Mouse (Mus musculus) liver, embryonic 14.5 days (tissue): ENCODE measurements around the gene Uggt2. TPM values are rescaled to one million over a fixed set of nuclear protein-coding genes. Genes with fewer than 3 reads are reported as not detected.
"Not testable (repeated sequence)": the region's sequence is repeated elsewhere in the genome, so short reads cannot be mapped to it uniquely, and the experiment has no call there.

Source experiments
- ATAC-seq: fragments of 200-750 bp; cut with Nextera tagmentation; 2 replicates; pipeline ENCODE4 v1.8.0; 2017; ENCODE audit warnings: moderate number of reproducible peaks, mild to moderate bottlenecking, moderate library complexity; ENCODE audit not compliant: insufficient read depth
- DNase-seq, 3 experiments: peaks; one replicate each; pipeline ENCODE4 v3.0.0-alpha.2; 2012 to 2013; ENCODE audit warnings: low read depth in 3 of 3, low spot score in 3 of 3
- H3K27ac ChIP-seq: fragments of 300-500 bp; sonication (generic); 2 replicates; pipeline ENCODE4 v1.5.1; 2014; ENCODE audit warnings: moderate library complexity, mild to moderate bottlenecking, control low read depth, inconsistent platforms
- H3K27me3 ChIP-seq: fragments of 300-500 bp; sonication (generic); 2 replicates; pipeline ENCODE4 v1.6.1; 2014; ENCODE audit warnings: mild to moderate bottlenecking, low read length, moderate library complexity; ENCODE audit not compliant: control insufficient read depth, insufficient read depth
- H3K36me3 ChIP-seq: fragments of 300-500 bp; sonication (generic); replicated peaks from 2 replicates; pipeline ENCODE4 v1.6.1; 2014; ENCODE audit warnings: low read depth; ENCODE audit not compliant: control insufficient read depth, insufficient read depth
- H3K4me1 ChIP-seq, 2 experiments: fragments of 200-500 bp in 1 of 2; fragments of 300-500 bp in 1 of 2; sonication (generic) in 1 of 2; replicated peaks; 2 replicates each; pipeline ENCODE4 v1.6.1; 2012 to 2014; ENCODE audit warnings: antibody characterized with exemption in 1 of 2, inconsistent platforms in 1 of 2, low read length in 1 of 2; ENCODE audit not compliant: control insufficient read depth in 2 of 2, insufficient read depth in 2 of 2
- H3K4me2 ChIP-seq: fragments of 300-500 bp; sonication (generic); 2 replicates; pipeline ENCODE4 v1.6.1; 2014; ENCODE audit warnings: low read depth, mild to moderate bottlenecking, control low read depth, moderate library complexity
- H3K4me3 ChIP-seq, 2 experiments: fragments of 200-500 bp in 1 of 2; fragments of 300-500 bp in 1 of 2; sonication (generic) in 1 of 2; 2 replicates each; pipeline ENCODE4 v1.5.1; 2012 to 2014; ENCODE audit warnings: low read depth in 2 of 2, low read length in 2 of 2, mild to moderate bottlenecking in 2 of 2, control low read depth in 1 of 2, inconsistent platforms in 1 of 2, moderate library complexity in 1 of 2; ENCODE audit not compliant: insufficient read depth in 1 of 2
- H3K9ac ChIP-seq: fragments of 300-500 bp; sonication (generic); replicated peaks from 2 replicates; pipeline ENCODE4 v1.6.1; 2014; ENCODE audit warnings: mild to moderate bottlenecking, control low read depth, moderate library complexity
- H3K9me3 ChIP-seq: fragments of 300-500 bp; sonication (generic); 2 replicates; pipeline ENCODE4 v1.6.1; 2016; ENCODE audit warnings: low read length, mixed read lengths; ENCODE audit not compliant: control insufficient read depth
- CTCF ChIP-seq: IDR thresholded peaks from 2 replicates; pipeline ENCODE4 v1.5.1; 2016; ENCODE audit warnings: antibody characterized with exemption, low read depth, control low read depth
- EP300 ChIP-seq: IDR thresholded peaks from 2 replicates; pipeline ENCODE4 v1.6.1; 2016; ENCODE audit warnings: antibody characterized with exemption, low read depth
- WGBS: fragments of 180-500 bp; shearing (Covaris S2); extraction: QIAGEN DNeasy Blood & Tissue Kit; methylation state at CpG from one replicate; pipeline ENCODE4 v1.1.7; 2014; ENCODE audit not compliant: insufficient replicate concordance; 5-methylcytosine and 5-hydroxymethylcytosine counted together
- polyA plus RNA-seq, 2 experiments: library from polyadenylated mRNA; depleted of rRNA in 1 of 2; stranded (reverse) in 1 of 2; unstranded in 1 of 2; fragments of >200 nt; fragmentation: Nextera tagmentation in 1 of 2; extraction: Ambion mirVana in 1 of 2; gene quantifications; 2 replicates each; pipeline versions ENCODE4 v1.2.1 to v1.2.3; 2012 to 2014

Uggt2 gene
- polyA plus RNA-seq, 2 experiments = 1.3 to 1.6 TPM

DNA sequence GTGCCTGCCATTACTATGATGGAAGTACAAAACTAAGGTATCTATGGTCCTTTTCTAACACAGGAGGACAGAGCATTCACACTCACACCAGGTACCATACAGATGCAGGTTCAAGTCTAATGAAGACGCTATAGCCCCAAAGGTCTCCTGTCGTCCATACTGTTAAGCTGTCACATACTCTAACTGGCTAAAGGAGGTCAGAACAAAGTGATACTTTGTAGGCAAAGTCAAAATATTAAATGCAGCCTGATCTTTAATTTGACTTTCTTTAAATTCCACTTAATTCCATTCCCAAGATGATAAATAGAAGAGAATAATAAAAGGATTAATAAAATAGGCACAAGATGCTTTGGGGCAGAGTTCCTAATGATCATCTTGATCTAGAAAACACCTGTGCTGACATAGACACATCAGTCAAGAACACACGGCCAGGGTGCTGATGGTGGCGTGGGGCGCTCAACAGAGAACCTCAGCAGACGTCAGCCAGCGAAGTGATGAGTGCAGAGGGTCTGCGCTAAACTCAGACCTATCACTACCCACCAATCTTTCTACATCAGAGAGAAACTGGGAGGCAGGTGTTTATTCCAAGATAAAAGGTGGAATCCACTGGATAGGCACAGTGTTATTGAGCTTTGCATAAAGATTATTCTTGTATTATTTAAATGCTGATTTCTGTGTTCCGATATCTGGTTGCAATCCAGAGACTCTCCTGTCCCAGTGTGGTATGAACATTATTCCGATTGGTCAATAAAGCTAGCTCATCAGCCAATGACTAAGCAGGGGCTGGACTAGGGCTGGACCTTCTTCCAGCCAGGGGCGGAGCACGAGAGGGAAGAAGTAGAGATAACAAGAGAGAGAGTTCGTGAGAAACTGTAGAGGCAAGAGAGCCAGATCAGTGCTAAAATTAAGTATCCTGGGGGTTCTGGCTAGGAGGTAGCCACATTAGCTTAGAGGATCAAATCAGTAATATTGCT lies 111.4 kb downstream of the Uggt2 start:
- WGBS = 33% methylated on average over 13 of the region's 13 CpGs
- no peaks in the 10 kb centered on the region for H3K27me3 ChIP-seq
- H3K4me2 ChIP-seq = peak overlapping the region; percentile 54
- peaks cover 7 to 10% of the 10 kb centered on the region in 2 experiments for H3K4me1 ChIP-seq
- ATAC-seq = peak; percentile 96
- no peak overlapping the region for H3K9ac ChIP-seq
- H3K27ac ChIP-seq = no peak overlapping the region
- peak overlapping the region in 1 of 2 experiments; percentile 5; a peak in 1 of 4 replicates for H3K4me3 ChIP-seq
- peak in 2 of 3 experiments; percentile 50 to 84 for DNase-seq
- H3K36me3 ChIP-seq = no peaks in the 10 kb centered on the region
- H3K9me3 ChIP-seq = no peaks in the 10 kb centered on the region
- no peak for TF ChIP-seq CTCF

DNA sequence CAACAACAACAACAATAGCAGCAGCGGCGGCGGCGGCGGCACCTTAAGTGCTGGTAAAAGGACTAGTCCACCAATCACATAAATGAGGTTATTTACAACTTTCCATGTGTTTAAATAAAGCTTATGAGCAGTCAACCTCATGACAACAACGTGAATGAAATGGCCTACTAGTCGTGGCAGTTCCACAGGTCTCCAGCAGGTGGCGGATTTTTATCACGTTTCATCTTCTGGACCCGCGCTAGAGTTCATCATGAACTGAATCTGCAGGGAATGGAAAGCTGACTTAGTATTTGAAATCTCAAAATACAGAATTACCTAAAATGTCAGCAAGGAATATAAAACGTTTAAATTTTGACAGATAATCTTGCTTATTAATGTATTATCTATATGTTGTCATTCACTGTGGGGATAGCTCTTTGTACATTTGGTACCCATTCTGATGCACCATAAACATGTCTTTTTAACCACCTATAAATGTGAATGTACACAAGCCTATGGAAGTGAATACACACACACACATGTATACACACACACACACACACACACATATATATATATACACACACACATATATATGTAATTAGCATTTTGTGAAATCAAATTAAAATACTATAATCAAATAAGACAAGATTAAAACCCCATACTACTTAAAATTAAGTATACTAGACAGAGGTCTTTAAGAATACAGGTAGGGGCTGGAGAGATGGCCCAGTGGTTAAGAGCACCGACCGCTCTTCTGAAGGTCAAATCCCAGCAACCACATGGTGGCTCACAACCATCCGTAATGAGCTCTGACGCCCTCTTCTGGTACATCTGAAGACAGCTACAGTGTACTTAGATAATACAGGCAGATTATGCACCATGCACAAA lies 112.3 kb downstream of the Uggt2 start:
- peaks cover 9 to 10% of the 10 kb centered on the region in 2 experiments for H3K4me1 ChIP-seq
- H3K36me3 ChIP-seq = no peaks in the 10 kb centered on the region
- DNase-seq (peak in 2 of 3 experiments; percentile 44 to 61), ATAC-seq (peak; percentile 20; the same call in 1 of the 2 replicates)
- no peaks in the 10 kb centered on the region for H3K9me3 ChIP-seq
- H3K27ac ChIP-seq = no peak overlapping the region
- peak overlapping the region; percentile 54 for H3K4me2 ChIP-seq
- 33% methylated on average over 16 of the region's 16 CpGs for WGBS
- H3K9ac ChIP-seq = no peak overlapping the region
- TF ChIP-seq EP300 = no peak
- TF ChIP-seq CTCF = peak; percentile 89
- no peaks in the 10 kb centered on the region for H3K27me3 ChIP-seq
- H3K4me3 ChIP-seq = no peak overlapping the region

DNA sequence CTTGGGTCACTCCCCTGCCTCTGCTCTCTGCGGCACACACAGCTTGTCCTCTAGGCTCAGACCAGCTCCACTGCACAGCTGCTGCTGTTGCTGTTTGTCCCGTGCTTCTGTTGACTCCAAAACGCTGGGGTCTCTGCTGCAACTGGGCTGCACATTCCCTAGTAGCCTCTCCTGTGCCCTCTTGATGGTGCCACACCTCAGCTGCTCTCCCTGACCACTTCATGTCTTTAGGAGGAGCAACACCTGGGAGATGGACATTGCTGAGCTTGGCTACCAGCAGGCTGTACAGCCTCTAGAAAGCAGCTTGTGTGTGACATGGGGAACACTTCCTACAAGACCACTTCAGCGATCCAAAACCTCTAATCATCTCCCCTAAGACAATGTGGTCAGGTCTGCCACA lies 115.1 kb downstream of the Uggt2 start:
- H3K9me3 ChIP-seq = no peaks in the 10 kb centered on the region
- no peak overlapping the region for H3K27ac ChIP-seq
- peaks cover 11 to 12% of the 10 kb centered on the region in 2 experiments for H3K4me1 ChIP-seq
- H3K4me2 ChIP-seq = no peak overlapping the region
- H3K36me3 ChIP-seq = no peaks in the 10 kb centered on the region; the same call in 1 of the 2 replicates
- no peaks in the 10 kb centered on the region for H3K27me3 ChIP-seq
- TF ChIP-seq CTCF = no peak
- no peak for ATAC-seq
- H3K9ac ChIP-seq = no peak overlapping the region
- WGBS = 60% methylated on average over 4 of the region's 4 CpGs
- no peak for DNase-seq
- H3K4me3 ChIP-seq = no peak overlapping the region

- Histone ChIP-seq H3K9ac (no peak overlapping the region), H3K4me3 (no peak overlapping the region), H3K4me1 (peaks cover 11% of the 10 kb centered on the region in 2 experiments), H3K36me3 (no peaks in the 10 kb centered on the region; the same call in 1 of the 2 replicates), H3K27ac (no peak overlapping the region), H3K27me3 (no peaks in the 10 kb centered on the region), H3K9me3 (no peaks in the 10 kb centered on the region), H3K4me2 (no peak overlapping the region)
- no peak for TF ChIP-seq EP300
- TF ChIP-seq CTCF = no peak
- ATAC-seq (no peak), DNase-seq (no peak)
These were observed 115.8 kb downstream of the Uggt2 start for GRCm38 (mm10) chr14:118983396-118983795.

GRCm38 (mm10) chr14:118982429-118983045 lies 116.7 kb downstream of the Uggt2 start:
- not testable (repeated sequence) for H3K27ac ChIP-seq, H3K9me3 ChIP-seq, H3K9ac ChIP-seq, H3K27me3 ChIP-seq, H3K4me1 ChIP-seq, H3K4me3 ChIP-seq, H3K4me2 ChIP-seq, H3K36me3 ChIP-seq, ATAC-seq, DNase-seq
- WGBS = 35% methylated on average over 8 of the region's 11 CpGs

GRCm38 (mm10) chr14:118981711-118982428 lies 117.4 kb downstream of the Uggt2 start:
- DNase-seq, H3K4me1 ChIP-seq, H3K4me2 ChIP-seq, H3K36me3 ChIP-seq, H3K9me3 ChIP-seq, ATAC-seq, H3K9ac ChIP-seq, H3K27ac ChIP-seq, H3K27me3 ChIP-seq, H3K4me3 ChIP-seq: not testable (repeated sequence)
- 67% methylated on average over 6 of the region's 6 CpGs for WGBS
